Mouse (Mus musculus) heart, embryonic 10.5 days (tissue): ENCODE data around the gene Dhx57. TPM values are rescaled to one million over a fixed set of nuclear protein-coding genes. Genes with fewer than 3 reads are reported as not detected.
"Not testable (repeated sequence)": the region's sequence is repeated elsewhere in the genome, so short reads cannot be mapped to it uniquely, and the experiment has no call there.

Experiments
- DNase-seq: peaks from one replicate; pipeline ENCODE4 v3.0.0-alpha.2; 2017; ENCODE audit warnings: low spot score
- H3K27ac ChIP-seq: fragments of 300-500 bp; sonication (generic); 2 replicates; pipeline ENCODE4 v1.5.1; 2016; ENCODE audit warnings: mild to moderate bottlenecking
- H3K27me3 ChIP-seq: fragments of 300-500 bp; sonication (generic); 2 replicates; pipeline ENCODE4 v1.6.1; 2016; ENCODE audit warnings: mild to moderate bottlenecking; ENCODE audit not compliant: poor library complexity, insufficient read depth, severe bottlenecking
- H3K36me3 ChIP-seq: fragments of 300-500 bp; sonication (generic); 2 replicates; pipeline ENCODE4 v1.6.1; 2016; ENCODE audit warnings: mild to moderate bottlenecking, moderate library complexity
- H3K4me1 ChIP-seq: fragments of 300-500 bp; sonication (generic); 2 replicates; pipeline ENCODE4 v1.6.1; 2016; ENCODE audit warnings: mild to moderate bottlenecking
- H3K4me3 ChIP-seq: fragments of 300-500 bp; sonication (generic); 2 replicates; pipeline ENCODE4 v1.5.1; 2016; ENCODE audit warnings: mild to moderate bottlenecking, moderate library complexity
- H3K9me3 ChIP-seq: fragments of 300-500 bp; sonication (generic); 2 replicates; pipeline ENCODE4 v1.6.1; 2016; ENCODE audit warnings: mild to moderate bottlenecking, moderate library complexity
- WGBS: fragments of 180-500 bp; shearing (Covaris S2); methylation state at CpG from one replicate; pipeline ENCODE4 v1.1.7; 2016; 5-methylcytosine and 5-hydroxymethylcytosine counted together
- polyA plus RNA-seq: library from polyadenylated mRNA; unstranded; fragments of >200 nt; fragmentation: Nextera tagmentation; extraction: Ambion mirVana; gene quantifications from 2 replicates; pipeline ENCODE4 v1.2.1, GENCODE M21; 2016

Gene Dhx57
- polyA plus RNA-seq, 1 experiment from 2014 or later, result 12.9 TPM

GRCm38 (mm10) chr17:80241594-80241993, 48.7 kb downstream of the Dhx57 start:
- WGBS, result 91% methylated on average over 9 of the region's 9 CpGs

GRCm38 (mm10) chr17:80237475-80237874, 52.8 kb downstream of the Dhx57 start:
- no peak overlapping the region for H3K27ac ChIP-seq
- H3K9me3 ChIP-seq, result no peaks in the 10 kb centered on the region
- H3K27me3 ChIP-seq, result no peaks in the 10 kb centered on the region
- WGBS, result 87% methylated on average over 5 of the region's 5 CpGs
- peaks cover 49% of the 10 kb centered on the region for H3K36me3 ChIP-seq
- H3K4me1 ChIP-seq, result no peaks in the 10 kb centered on the region
- H3K4me3 ChIP-seq, result no peak overlapping the region
- no peak for DNase-seq

More at GRCm38 (mm10) chr17:80241594-80241993, 48.7 kb downstream of the Dhx57 start:
- no peaks in the 10 kb centered on the region for H3K9me3 ChIP-seq
- H3K4me1 ChIP-seq, result 0 out of 2 replicates have a peak, but pooled peaks cover 11% of the 10 kb centered on the region
- no peak overlapping the region for H3K4me3 ChIP-seq
- H3K27ac ChIP-seq, result no peak overlapping the region
- no peaks in the 10 kb centered on the region for H3K27me3 ChIP-seq
- no peak for DNase-seq
- peaks cover 88% of the 10 kb centered on the region for H3K36me3 ChIP-seq

DNA sequence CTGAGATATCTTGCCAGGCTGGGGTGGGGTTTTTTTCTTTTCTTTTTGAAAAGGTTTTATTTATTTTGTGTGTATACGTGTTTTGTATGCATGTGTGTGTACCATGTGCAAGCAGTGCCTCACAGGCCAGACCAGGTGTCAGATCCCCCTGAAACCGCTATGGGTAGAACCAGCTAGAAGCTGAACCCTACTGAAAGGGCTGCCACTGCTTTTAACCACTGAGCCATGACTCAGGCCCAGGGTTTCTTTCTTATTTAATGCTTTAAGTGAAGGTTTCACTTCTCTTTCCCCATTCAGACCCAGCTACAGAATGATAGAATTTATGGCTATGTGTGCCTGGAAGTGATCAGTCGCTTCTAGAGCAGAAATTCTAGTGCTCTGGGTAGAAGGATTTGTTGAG, 53.5 kb downstream of the Dhx57 start:
- H3K27ac ChIP-seq, result no peak overlapping the region
- 95% methylated on average over 3 of the region's 3 CpGs for WGBS
- H3K4me1 ChIP-seq, result no peaks in the 10 kb centered on the region
- H3K9me3 ChIP-seq, result no peaks in the 10 kb centered on the region
- H3K4me3 ChIP-seq, result no peak overlapping the region
- H3K36me3 ChIP-seq, result peaks cover 42% of the 10 kb centered on the region
- no peaks in the 10 kb centered on the region for H3K27me3 ChIP-seq
- no peak for DNase-seq

DNA sequence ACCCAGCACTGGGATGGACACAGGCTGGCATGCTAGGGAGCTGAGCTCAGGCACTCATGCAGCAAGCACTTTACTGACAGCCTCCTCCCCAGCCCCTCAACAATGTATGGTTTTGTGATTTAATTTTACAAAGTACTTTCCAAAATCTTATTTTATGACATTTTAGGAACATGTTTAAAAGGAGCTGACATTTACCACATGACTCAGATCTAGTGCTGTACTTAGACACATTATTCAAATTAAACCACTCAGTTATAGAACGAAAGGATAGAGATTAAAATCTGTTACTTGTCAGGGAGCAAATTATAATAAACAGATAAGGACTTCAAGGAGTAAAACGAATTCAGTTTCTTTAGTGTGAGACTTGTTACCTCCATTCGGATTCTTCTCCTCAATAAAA, 54.8 kb downstream of the Dhx57 start:
- Histone ChIP-seq H3K9me3 (no peaks in the 10 kb centered on the region), H3K36me3 (peaks cover 32% of the 10 kb centered on the region), H3K4me1 (no peaks in the 10 kb centered on the region), H3K4me3 (no peak overlapping the region), H3K27me3 (no peaks in the 10 kb centered on the region), H3K27ac (no peak overlapping the region)
- WGBS, result 82% methylated on average over 3 of the region's 3 CpGs
- no peak for DNase-seq

DNA sequence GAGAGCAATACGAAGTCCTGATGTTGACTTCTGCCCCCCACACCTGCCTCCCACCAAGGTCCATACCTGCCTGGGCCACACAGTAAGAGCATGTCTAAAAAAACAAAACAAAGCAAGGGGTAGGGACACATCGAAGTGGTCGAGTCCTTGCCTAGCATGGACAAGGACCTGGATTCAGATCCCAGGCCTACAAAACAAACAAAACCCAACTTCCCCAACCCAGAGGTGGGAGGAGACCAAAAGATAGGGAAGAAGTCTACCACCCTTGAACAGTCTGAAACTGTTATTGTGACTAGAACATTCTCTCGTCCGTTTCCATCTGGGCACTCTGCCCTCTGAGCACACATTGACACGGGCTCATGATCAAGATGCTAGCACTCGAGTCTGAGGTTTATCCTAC, 55.9 kb downstream of the Dhx57 start:
- Histone ChIP-seq H3K27me3 (no peaks in the 10 kb centered on the region), H3K4me1 (no peaks in the 10 kb centered on the region), H3K9me3 (no peaks in the 10 kb centered on the region), H3K27ac (no peak overlapping the region), H3K36me3 (peaks cover 24% of the 10 kb centered on the region), H3K4me3 (no peak overlapping the region)
- WGBS, result 82% methylated on average over 7 of the region's 7 CpGs
- DNase-seq, result no peak

DNA sequence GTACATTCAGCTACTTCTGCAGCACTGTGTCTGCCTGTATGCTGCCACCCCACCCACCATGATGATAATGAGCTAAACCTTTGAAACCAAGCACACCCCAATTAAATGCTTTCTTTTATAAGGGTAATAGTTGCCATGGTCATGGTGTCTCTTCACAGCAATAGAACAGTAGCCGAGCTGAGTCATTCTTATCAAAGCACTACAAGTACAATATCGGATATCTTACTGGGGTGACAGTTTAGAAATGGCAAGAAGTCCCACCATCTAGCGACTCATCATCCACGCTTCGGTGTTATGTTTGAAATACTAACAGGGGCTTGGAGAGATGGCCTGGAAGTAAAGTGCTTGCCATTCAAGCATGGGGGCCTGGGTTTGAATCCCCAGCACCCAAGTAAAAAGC, 56.4 kb downstream of the Dhx57 start:
- no peak overlapping the region for H3K27ac ChIP-seq
- DNase-seq, result no peak
- H3K4me3 ChIP-seq, result no peak overlapping the region
- no peaks in the 10 kb centered on the region for H3K9me3 ChIP-seq
- 90% methylated on average over 5 of the region's 5 CpGs for WGBS
- peaks cover 25% of the 10 kb centered on the region for H3K36me3 ChIP-seq
- no peaks in the 10 kb centered on the region for H3K4me1 ChIP-seq
- H3K27me3 ChIP-seq, result no peaks in the 10 kb centered on the region

GRCm38 (mm10) chr17:80229396-80229795, 60.9 kb downstream of the Dhx57 start:
- DNase-seq, result no peak
- Histone ChIP-seq H3K27ac (no peak overlapping the region), H3K27me3 (no peaks in the 10 kb centered on the region), H3K9me3 (no peaks in the 10 kb centered on the region), H3K4me3 (no peak overlapping the region), H3K4me1 (no peaks in the 10 kb centered on the region), H3K36me3 (peaks cover 20% of the 10 kb centered on the region)
- 92% methylated on average over 2 of the region's 2 CpGs for WGBS

DNA sequence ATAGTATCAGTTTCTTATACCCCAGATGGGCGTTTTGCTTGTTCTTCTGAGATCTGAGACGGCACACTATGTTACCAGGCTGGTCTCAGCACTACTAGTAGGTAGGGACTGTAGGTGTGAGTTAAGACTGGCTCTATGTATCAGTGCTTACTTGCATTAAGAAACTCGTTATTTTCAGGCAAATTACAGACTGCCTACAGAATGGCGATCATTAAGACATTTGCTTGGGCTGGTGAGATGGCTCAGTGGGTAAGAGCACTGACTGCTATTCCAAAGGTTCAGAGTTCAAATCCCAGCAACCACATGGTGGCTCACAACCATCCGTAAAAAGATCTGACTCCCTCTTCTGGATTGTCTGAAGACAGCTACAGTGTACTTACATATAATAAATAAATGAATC, 65.1 kb downstream of the Dhx57 start:
- DNase-seq, result not testable (repeated sequence)

GRCm38 (mm10) chr17:80224326-80225116, 65.8 kb downstream of the Dhx57 start, which contains the start of gene Gemin6:
Gene Gemin6 (plus strand): TSS chr17:80224441.
- Histone ChIP-seq H3K9me3 (no peaks in the 10 kb centered on the region), H3K4me1 (no peaks in the 10 kb centered on the region), H3K27ac (peak within 1 kb of the TSS; percentile 91), H3K4me3 (peak within 1 kb of the TSS; percentile 70), H3K36me3 (peaks cover 17% of the 10 kb centered on the region), H3K27me3 (no peaks in the 10 kb centered on the region)
- DNase-seq, result peak; percentile 96
- under 1% methylated on average over 33 of the region's 33 CpGs for WGBS

More for the DNA sequence above, 65.1 kb downstream of the Dhx57 start:
- Histone ChIP-seq H3K36me3 (peaks cover 17% of the 10 kb centered on the region), H3K27ac (peak overlapping the region; percentile 91), H3K4me3 (peak overlapping the region; percentile 70)
- not testable (repeated sequence) for H3K27me3 ChIP-seq, H3K4me1 ChIP-seq, H3K9me3 ChIP-seq
- WGBS, result 51% methylated on average over 5 of the region's 5 CpGs

DNA sequence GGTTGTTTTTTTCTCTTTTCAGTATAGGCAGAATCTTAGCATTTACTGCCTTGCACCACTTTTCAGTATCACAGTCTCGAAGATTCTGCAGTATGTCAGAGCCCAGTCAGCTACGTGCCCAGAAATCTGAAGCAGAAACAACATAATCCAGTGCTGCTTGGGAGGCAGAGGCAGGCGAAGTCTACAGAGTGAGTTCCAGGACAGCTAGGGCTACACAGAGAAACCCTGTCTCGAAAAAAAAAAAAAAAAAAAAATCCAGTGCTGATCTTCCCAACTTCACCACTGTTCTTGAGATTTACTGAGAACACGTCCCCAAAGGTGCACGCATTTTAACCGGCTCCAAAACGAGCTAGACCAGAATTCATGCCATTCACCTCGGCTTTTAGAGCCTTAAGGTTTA, 66.4 kb downstream of the Dhx57 start:
- H3K4me1 ChIP-seq, result no peaks in the 10 kb centered on the region
- no peaks in the 10 kb centered on the region for H3K9me3 ChIP-seq
- DNase-seq, result no peak
- 9% methylated on average over 9 of the region's 9 CpGs for WGBS
- H3K27me3 ChIP-seq, result no peaks in the 10 kb centered on the region
- peak overlapping the region; percentile 70 for H3K4me3 ChIP-seq
- H3K27ac ChIP-seq, result peak overlapping the region; percentile 91
- peaks cover 10% of the 10 kb centered on the region for H3K36me3 ChIP-seq

GRCm38 (mm10) chr17:80221890-80222628, 68.2 kb downstream of the Dhx57 start:
- no peak overlapping the region for H3K4me3 ChIP-seq
- no peak for DNase-seq
- no peaks in the 10 kb centered on the region for H3K4me1 ChIP-seq
- H3K9me3 ChIP-seq, result no peaks in the 10 kb centered on the region
- 60% methylated on average over 3 of the region's 3 CpGs for WGBS
- no peaks in the 10 kb centered on the region for H3K27me3 ChIP-seq
- no peaks in the 10 kb centered on the region for H3K36me3 ChIP-seq
- H3K27ac ChIP-seq, result no peak overlapping the region

- Histone ChIP-seq H3K9me3 (no peaks in the 10 kb centered on the region), H3K4me3 (no peak overlapping the region), H3K36me3 (no peaks in the 10 kb centered on the region), H3K27me3 (no peaks in the 10 kb centered on the region), H3K4me1 (no peaks in the 10 kb centered on the region), H3K27ac (no peak overlapping the region)
- peak; percentile 53 for DNase-seq
- WGBS, result 67% methylated on average over 9 of the region's 9 CpGs
These were observed 69.1 kb downstream of the Dhx57 start for GRCm38 (mm10) chr17:80221202-80221601.

DNA sequence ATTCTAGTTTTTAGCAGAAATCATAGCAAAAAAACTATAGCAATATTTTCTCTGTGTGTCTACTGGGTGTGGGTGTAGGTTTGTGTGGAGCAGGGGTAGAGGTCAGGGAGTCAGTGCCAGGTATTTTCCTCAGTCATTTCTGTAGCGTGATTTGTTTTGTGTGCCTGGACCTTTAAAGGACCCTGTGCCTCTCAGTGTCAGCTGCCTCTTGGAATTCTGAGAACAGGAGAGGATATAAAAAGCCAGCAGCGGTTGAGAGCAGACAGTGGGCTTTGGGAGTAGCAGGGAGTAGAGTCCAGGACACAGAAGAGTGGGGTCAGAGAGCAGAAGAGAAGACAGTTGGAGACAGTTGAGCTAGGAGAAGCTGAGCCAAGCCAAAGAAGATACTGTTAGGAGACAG, 70.1 kb downstream of the Dhx57 start:
- DNase-seq, result peak; percentile 31
- H3K4me3 ChIP-seq, result no peak overlapping the region
- no peaks in the 10 kb centered on the region for H3K9me3 ChIP-seq
- no peak overlapping the region for H3K27ac ChIP-seq
- H3K27me3 ChIP-seq, result no peaks in the 10 kb centered on the region
- no peaks in the 10 kb centered on the region for H3K4me1 ChIP-seq
- WGBS, result 44% methylated on average over 2 of the region's 2 CpGs
- no peaks in the 10 kb centered on the region for H3K36me3 ChIP-seq
